Mouse (Mus musculus): ENCODE data around the gene Gabrb3.

GRCm38 (mm10) chr7:57508860-57509632, 89.6 kb downstream of the Gabrb3 start:
- no peak for TF ChIP-seq CTCF (IDR thresholded peaks at IDR 0.05; ENCODE audit: low read depth, low read length)
- TF ChIP-seq POLR2AphosphoS5 (IDR thresholded peaks at IDR 0.05; ENCODE audit: insufficient replicate concordance, low read depth, low read length) = no peak

Data from G1E (cell line).